Mouse (Mus musculus) liver, embryonic 14.5 days (tissue): ENCODE measurements around the gene B4galnt1.

ENCODE experiments used
- CTCF ChIP-seq: IDR thresholded peaks from 2 replicates; pipeline ENCODE4 v1.5.1; 2016; ENCODE audit warnings: antibody characterized with exemption, low read depth, control low read depth
- EP300 ChIP-seq: IDR thresholded peaks from 2 replicates; pipeline ENCODE4 v1.6.1; 2016; ENCODE audit warnings: antibody characterized with exemption, low read depth

GRCm38 (mm10) chr10:127138328-127139141 is 26.5 kb upstream of the B4galnt1 start:
- TF ChIP-seq CTCF (no peak), EP300 (no peak)
